Mouse (Mus musculus): Measurements from ENCODE around the gene Psmc3ip. TPM values are rescaled to one million over a fixed set of nuclear protein-coding genes. Genes with fewer than 3 reads are reported as not detected.

Psmc3ip gene
- polyA plus RNA-seq, 1 experiment from 2014 or later, result 35.1 TPM

DNA sequence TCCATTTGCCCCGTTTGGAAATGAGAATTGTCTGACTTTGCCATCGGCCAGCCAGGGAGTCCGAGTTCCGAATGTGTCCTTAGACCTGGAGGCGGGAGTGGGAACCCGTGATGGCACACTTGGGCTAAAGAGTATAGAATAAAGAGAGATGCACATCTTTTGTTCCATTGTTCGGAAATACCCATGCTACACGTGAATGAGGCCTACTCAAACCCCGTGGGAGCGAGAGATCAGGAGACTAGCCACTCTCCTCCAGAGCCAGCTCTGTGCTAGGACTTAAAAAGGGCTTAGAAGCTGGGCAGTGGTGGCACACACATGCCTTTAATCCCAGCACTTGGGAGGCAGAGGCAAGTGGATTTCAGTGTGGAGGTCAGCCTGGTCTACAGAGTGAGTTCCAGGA is 35.8 kb downstream of the Psmc3ip start:
- Histone ChIP-seq H3K4me1 (peaks cover 85% of the 10 kb centered on the region), H3K27me3 (no peaks in the 10 kb centered on the region), H3K4me2 (no peak overlapping the region), H3K36me3 (no peaks in the 10 kb centered on the region), H3K27ac (peak overlapping the region; percentile 90), H3K9ac (no peak overlapping the region), H3K4me3 (no peak overlapping the region), H3K9me3 (no peaks in the 10 kb centered on the region)
- ATAC-seq (ENCODE audit: borderline replicate concordance, extremely low read depth, low FRiP score, low TSS enrichment), result no peak
- 84% methylated on average over 10 of the region's 10 CpGs for WGBS

DNA sequence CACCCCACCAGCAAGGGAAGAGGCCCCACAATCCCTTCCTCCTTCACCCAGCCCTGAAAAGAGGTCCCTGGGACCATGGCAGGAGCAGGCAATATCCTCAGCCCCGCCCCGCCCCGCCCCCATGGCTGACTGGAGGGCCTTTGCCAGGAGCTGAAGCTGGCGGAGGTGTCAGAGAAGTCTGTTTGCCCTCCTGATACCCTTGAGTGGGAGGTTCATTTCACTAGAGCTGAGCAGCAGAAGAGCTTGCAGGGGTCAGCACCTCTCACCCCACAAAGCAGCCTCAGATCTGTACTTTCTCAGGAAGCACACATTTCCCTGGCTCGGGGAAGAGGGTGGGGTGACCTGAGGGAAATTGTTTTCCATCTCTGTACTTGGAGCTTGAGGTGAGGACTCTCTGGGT is 36.5 kb downstream of the Psmc3ip start:
- H3K9me3 ChIP-seq, result no peaks in the 10 kb centered on the region
- no peak overlapping the region for H3K4me2 ChIP-seq
- no peak overlapping the region for H3K9ac ChIP-seq
- H3K4me3 ChIP-seq, result no peak overlapping the region
- WGBS, result 44% methylated on average over 5 of the region's 5 CpGs
- H3K27me3 ChIP-seq, result no peaks in the 10 kb centered on the region
- ATAC-seq (ENCODE audit: borderline replicate concordance, extremely low read depth, low FRiP score, low TSS enrichment), result no peak
- H3K36me3 ChIP-seq, result no peaks in the 10 kb centered on the region
- H3K4me1 ChIP-seq, result peaks cover 78% of the 10 kb centered on the region
- peak overlapping the region; percentile 90 for H3K27ac ChIP-seq

DNA sequence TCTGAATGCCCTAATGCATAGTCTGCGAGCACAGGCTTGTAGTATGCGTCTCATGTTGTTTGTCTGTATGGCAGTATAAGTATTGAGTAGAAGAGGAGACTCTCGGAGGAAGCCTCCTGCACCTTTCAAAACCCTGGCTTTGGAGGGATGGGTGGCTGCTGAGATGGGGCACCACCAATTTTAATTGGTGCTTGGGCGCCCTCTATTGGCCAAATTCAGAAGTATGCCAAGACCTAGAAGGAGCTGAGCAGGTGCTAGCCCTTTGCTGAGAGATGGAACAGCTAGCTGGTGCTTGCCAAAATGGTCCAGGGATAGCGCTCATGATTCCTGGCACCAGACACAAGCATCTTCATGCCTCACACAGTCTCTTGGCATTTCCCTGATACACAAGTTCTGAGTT is 37.4 kb downstream of the Psmc3ip start:
- peaks cover 71% of the 10 kb centered on the region for H3K4me1 ChIP-seq
- WGBS, result 23% methylated on average over 5 of the region's 5 CpGs
- no peak for ATAC-seq (ENCODE audit: borderline replicate concordance, extremely low read depth, low FRiP score, low TSS enrichment)
- no peaks in the 10 kb centered on the region for H3K27me3 ChIP-seq
- H3K36me3 ChIP-seq, result no peaks in the 10 kb centered on the region
- no peak overlapping the region for H3K4me3 ChIP-seq
- H3K4me2 ChIP-seq, result no peak overlapping the region
- H3K9me3 ChIP-seq, result no peaks in the 10 kb centered on the region
- peak overlapping the region; percentile 95 for H3K27ac ChIP-seq
- no peak overlapping the region for H3K9ac ChIP-seq

DNA sequence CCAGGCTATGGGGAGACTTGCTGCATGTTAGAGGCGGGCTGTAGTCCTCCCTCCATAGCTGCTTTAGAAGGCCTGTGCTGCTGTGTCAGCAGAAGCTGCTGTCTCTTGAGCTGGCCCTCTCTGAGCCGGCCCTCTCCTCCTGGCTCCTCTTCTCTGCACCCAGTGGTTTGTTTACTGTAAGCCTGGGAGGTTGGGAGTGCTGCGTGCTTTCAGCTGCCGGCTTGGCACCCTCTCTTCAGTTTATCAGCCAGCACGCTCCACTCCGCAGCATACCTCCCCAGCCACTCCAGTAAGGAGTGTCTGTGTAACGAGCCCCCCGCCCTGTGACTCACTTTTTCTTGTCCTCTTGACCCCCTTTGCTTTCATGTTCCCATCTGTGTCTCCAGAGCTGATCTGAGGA is 38.4 kb downstream of the Psmc3ip start:
- Histone ChIP-seq H3K36me3 (no peaks in the 10 kb centered on the region), H3K9me3 (no peaks in the 10 kb centered on the region), H3K4me2 (no peak overlapping the region), H3K27me3 (no peaks in the 10 kb centered on the region), H3K27ac (peak overlapping the region; percentile 95), H3K4me3 (no peak overlapping the region), H3K9ac (peak overlapping the region; percentile 36; the same call in 1 of the 2 replicates), H3K4me1 (peaks cover 65% of the 10 kb centered on the region)
- peak; percentile 88 for ATAC-seq (ENCODE audit: borderline replicate concordance, extremely low read depth, low FRiP score, low TSS enrichment)
- 7% methylated on average over 8 of the region's 8 CpGs for WGBS

DNA sequence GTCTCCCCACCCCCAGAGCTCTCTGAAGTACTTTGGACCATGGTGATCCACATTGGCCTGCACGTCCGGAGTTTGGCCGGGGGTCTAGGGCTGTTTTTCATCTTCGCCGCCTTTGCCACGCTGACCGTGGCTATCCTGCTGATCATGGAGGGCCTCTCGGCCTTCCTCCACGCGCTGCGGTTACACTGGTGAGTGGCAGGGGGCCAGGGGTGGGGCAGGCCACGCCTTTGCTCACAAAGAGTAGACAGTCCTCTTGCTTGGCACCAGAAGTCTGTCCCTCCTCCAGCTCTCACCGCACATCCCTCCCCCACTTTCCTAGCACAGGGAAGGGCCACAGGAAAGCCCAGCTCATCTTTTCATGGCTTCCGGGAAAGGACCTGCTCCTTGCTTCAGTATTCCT is 39.8 kb downstream of the Psmc3ip start:
- no peak for ATAC-seq (ENCODE audit: borderline replicate concordance, extremely low read depth, low FRiP score, low TSS enrichment)
- 69% methylated on average over 14 of the region's 14 CpGs for WGBS
- H3K4me2 ChIP-seq, result no peak overlapping the region
- peak overlapping the region; percentile 95 for H3K27ac ChIP-seq
- H3K9ac ChIP-seq, result no peak overlapping the region
- 0 out of 2 replicates have a peak, but pooled peaks cover 2% of the 10 kb centered on the region for H3K36me3 ChIP-seq
- no peak overlapping the region for H3K4me3 ChIP-seq
- H3K4me1 ChIP-seq, result peaks cover 58% of the 10 kb centered on the region
- no peaks in the 10 kb centered on the region for H3K9me3 ChIP-seq
- H3K27me3 ChIP-seq, result no peaks in the 10 kb centered on the region

DNA sequence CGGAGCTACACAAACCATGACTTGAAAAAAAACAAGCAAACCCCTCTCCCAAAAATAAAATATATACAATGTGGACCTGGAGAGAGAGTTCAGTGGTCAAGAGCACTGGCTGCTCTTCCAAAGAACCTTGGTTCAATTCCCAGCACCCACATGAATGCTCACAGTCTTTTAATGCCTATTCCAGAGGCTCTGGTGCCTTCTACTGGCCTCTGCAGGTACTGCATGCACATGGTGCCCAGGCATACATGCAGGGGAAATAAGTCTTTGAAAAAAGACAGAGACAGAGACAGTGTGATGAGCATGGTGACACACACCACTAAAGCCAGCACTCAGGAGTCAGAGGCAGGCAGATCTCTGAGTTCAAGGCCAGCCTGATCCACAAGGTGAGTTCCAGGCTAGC is 41.3 kb downstream of the Psmc3ip start:
- Histone ChIP-seq H3K9me3 (no peaks in the 10 kb centered on the region), H3K27ac (no peak overlapping the region), H3K36me3 (peaks cover 17% of the 10 kb centered on the region; the same call in 1 of the 2 replicates), H3K4me1 (peaks cover 44% of the 10 kb centered on the region), H3K9ac (no peak overlapping the region), H3K4me3 (no peak overlapping the region), H3K27me3 (no peaks in the 10 kb centered on the region), H3K4me2 (no peak overlapping the region)
- WGBS, result 100% methylated on average over 1 of the region's 1 CpGs
- ATAC-seq (ENCODE audit: borderline replicate concordance, extremely low read depth, low FRiP score, low TSS enrichment), result no peak

DNA sequence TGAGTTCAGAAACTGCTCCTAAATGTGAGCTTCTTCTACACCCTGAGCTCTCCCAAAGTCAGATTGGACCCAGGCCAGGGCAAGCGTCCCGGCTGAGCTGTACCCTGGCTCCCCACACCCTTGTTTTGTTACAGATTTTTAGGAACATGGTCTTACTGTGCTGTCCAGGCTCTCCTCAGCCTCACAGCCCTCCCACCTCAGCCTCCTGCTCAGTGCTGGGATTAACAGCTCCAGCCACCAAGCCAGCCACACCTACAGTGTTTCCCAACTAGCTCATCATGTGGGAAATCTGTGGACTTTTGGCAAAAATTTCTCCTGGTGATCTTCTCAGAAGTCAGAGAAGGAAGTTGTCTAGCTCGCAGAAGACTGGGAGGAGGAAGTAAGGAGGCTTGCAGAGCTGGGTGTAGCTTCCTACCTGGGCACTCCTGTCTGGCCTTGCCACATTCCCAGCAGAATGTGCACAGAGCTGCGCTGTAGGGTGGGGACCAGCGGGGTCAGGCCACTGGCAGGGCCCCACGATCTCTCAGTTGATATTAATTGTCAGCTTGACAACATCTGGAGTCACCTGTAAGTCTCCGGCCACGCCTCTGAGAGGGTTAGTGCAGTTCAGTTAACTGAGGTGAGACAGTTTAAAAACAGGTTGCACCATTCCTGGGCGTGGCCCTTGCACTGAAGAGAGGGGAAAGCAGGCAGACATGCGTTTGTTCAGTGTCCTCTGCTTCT is 42.3 kb downstream of the Psmc3ip start:
- 78% methylated on average over 10 of the region's 10 CpGs for WGBS
- Histone ChIP-seq H3K4me2 (no peak overlapping the region), H3K9ac (no peak overlapping the region), H3K27me3 (no peaks in the 10 kb centered on the region), H3K9me3 (no peaks in the 10 kb centered on the region), H3K4me1 (peaks cover 34% of the 10 kb centered on the region), H3K4me3 (no peak overlapping the region), H3K36me3 (peaks cover 24% of the 10 kb centered on the region; the same call in 1 of the 2 replicates), H3K27ac (peak overlapping the region; percentile 26; the same call in 1 of the 2 replicates)
- no peak for ATAC-seq (ENCODE audit: borderline replicate concordance, extremely low read depth, low FRiP score, low TSS enrichment)

DNA sequence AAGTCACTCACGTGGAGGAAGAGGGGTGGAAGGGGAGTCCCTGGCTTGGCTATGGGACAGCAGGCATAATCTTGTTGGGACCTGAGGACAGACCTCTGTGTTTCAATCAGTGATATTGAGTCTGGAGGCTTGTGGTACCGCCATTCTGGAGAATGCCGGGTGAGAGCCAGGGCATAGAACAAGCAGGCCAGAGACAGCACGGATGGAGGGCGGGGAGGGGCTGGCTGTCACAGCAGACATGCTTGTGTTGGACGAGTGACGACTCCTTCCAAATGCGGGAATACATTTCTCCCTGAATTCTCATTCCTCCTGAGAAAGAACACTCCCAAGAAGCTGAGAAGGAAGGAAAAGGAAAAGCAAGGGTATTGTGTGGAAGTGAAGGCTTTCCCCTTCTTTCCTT is 43.6 kb downstream of the Psmc3ip start:
- Histone ChIP-seq H3K4me3 (no peak overlapping the region), H3K4me2 (no peak overlapping the region), H3K27ac (no peak overlapping the region), H3K27me3 (no peaks in the 10 kb centered on the region), H3K9ac (no peak overlapping the region), H3K9me3 (no peaks in the 10 kb centered on the region), H3K4me1 (peaks cover 22% of the 10 kb centered on the region), H3K36me3 (peaks cover 34% of the 10 kb centered on the region; the same call in 1 of the 2 replicates)
- 72% methylated on average over 8 of the region's 8 CpGs for WGBS
- no peak for ATAC-seq (ENCODE audit: borderline replicate concordance, extremely low read depth, low FRiP score, low TSS enrichment)

DNA sequence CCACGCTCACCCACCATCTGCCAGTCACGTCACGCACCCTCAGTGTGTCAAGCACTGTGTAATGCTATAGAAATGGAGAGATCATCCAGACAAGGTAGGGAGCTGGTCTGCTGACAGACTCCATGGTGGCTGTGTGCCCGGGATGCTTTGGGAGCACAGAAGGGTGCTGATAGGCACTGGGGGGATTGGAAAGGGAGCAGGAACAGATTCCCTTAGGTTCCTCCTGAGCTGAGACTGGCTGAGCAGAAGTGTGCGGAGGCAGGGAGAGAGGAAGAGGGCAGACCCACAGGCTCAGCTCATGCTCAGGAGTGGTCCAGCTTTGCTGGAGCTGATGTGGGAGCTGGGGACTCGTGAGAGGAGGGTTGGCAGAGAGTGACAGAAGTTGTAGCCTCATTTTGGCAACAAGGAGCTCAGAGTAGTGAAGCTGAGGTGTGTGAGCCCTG is 44.2 kb downstream of the Psmc3ip start:
- H3K4me3 ChIP-seq, result no peak overlapping the region
- peaks cover 16% of the 10 kb centered on the region for H3K4me1 ChIP-seq
- H3K9ac ChIP-seq, result no peak overlapping the region
- no peak for ATAC-seq (ENCODE audit: borderline replicate concordance, extremely low read depth, low FRiP score, low TSS enrichment)
- H3K36me3 ChIP-seq, result peaks cover 34% of the 10 kb centered on the region; the same call in 1 of the 2 replicates
- H3K27ac ChIP-seq, result no peak overlapping the region
- no peaks in the 10 kb centered on the region for H3K27me3 ChIP-seq
- WGBS, result 85% methylated on average over 6 of the region's 6 CpGs
- no peak overlapping the region for H3K4me2 ChIP-seq
- H3K9me3 ChIP-seq, result no peaks in the 10 kb centered on the region

DNA sequence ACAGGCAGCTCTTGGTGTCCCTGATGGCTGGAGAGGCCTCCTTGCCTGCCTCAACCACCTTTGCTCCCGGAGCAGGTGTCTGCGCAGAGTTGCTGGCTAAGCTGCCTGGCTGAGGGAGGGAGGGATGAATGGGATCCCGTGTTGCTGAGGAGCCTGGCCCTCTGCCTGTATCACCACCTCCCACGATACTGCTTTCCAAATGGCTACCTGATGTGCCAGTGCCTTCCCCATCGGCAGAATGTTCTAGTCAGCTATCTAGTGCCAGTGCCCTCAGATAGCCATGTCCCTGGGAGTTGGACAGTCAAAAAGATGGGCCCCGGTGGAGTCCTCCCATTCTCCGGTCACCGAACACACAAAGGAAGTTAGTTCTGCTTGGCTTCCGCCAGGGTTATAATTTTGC is 44.9 kb downstream of the Psmc3ip start:
- no peaks in the 10 kb centered on the region for H3K9me3 ChIP-seq
- no peak overlapping the region for H3K27ac ChIP-seq
- H3K27me3 ChIP-seq, result no peaks in the 10 kb centered on the region
- 92% methylated on average over 9 of the region's 9 CpGs for WGBS
- no peak overlapping the region for H3K4me2 ChIP-seq
- H3K4me3 ChIP-seq, result no peak overlapping the region
- peaks cover 39% of the 10 kb centered on the region; the same call in 1 of the 2 replicates for H3K36me3 ChIP-seq
- no peak overlapping the region for H3K9ac ChIP-seq
- ATAC-seq (ENCODE audit: borderline replicate concordance, extremely low read depth, low FRiP score, low TSS enrichment), result no peak
- peaks cover 10% of the 10 kb centered on the region; the same call in 1 of the 2 replicates for H3K4me1 ChIP-seq

DNA sequence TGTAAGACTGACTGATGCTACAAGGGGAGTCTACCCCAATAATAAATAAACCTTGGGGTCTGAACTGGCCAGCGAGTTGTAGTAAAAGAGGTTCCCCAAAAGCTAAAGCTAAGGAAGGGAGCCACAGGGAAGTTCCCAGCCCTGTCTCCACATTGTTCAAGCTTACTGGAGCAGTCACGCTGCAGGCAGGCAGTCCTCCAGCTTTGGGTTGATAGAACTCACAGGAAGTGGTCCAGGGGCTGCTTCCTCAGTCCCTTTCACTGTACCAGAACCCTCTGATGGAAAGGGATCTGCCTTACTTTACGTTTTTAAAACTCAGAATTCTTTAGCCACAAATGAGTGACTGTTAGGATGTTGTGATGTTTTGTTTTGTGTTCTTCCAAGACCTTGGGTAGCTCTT is 47.7 kb downstream of the Psmc3ip start:
- Histone ChIP-seq H3K4me3 (no peak overlapping the region), H3K27me3 (no peaks in the 10 kb centered on the region), H3K36me3 (peaks cover 65% of the 10 kb centered on the region), H3K4me1 (no peaks in the 10 kb centered on the region; the same call in 1 of the 2 replicates), H3K9me3 (no peaks in the 10 kb centered on the region), H3K9ac (no peak overlapping the region), H3K4me2 (no peak overlapping the region), H3K27ac (no peak overlapping the region)
- WGBS, result 86% methylated on average over 3 of the region's 3 CpGs
- ATAC-seq (ENCODE audit: borderline replicate concordance, extremely low read depth, low FRiP score, low TSS enrichment), result no peak

DNA sequence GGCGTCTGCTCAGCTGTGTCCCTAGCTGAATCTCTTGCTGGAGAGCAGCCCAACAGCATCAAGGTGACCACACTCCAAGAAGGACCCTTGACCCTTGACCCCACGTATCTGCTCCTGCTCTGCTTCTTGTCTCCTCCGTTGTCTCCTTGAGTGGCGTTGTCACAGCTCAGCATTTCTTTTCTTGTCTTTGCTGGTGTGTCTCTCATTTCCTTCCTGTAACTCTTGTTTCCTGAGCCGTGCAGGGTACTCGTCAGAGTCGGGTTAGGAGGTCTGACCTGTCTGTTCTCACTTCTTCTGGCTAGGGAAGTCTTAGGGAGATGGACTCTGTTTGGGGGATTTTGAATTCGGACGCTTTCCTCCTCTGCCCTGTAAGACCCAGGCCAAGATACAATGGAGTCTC is 48.8 kb downstream of the Psmc3ip start:
- Histone ChIP-seq H3K4me3 (no peak overlapping the region), H3K9ac (no peak overlapping the region), H3K4me2 (no peak overlapping the region), H3K4me1 (no peaks in the 10 kb centered on the region), H3K27me3 (no peaks in the 10 kb centered on the region), H3K9me3 (no peaks in the 10 kb centered on the region), H3K27ac (no peak overlapping the region), H3K36me3 (peaks cover 71% of the 10 kb centered on the region)
- no peak for ATAC-seq (ENCODE audit: borderline replicate concordance, extremely low read depth, low FRiP score, low TSS enrichment)
- WGBS, result 54% methylated on average over 9 of the region's 9 CpGs
